Mouse (Mus musculus): ENCODE measurements around the gene Fmr1. TPM values are rescaled to one million over a fixed set of nuclear protein-coding genes. Genes with fewer than 3 reads are reported as not detected.

Gene Fmr1
- polyA plus RNA-seq, 1 experiment from 2014 or later, result 48.5 TPM

Other genes starting within 250 kb of the Fmr1 start
- 0.32 TPM in 1 of 2 replicates, not detected in the other for gene Fmr1nb, start 83.3 kb downstream of the Fmr1 start, polyA plus RNA-seq (2015; fragmentation: Nextera tagmentation; extraction: Ambion mirVana)
- 2.9 TPM in 2 replicates for gene Gm14698, start 142.6 kb downstream of the Fmr1 start, polyA plus RNA-seq (2015; fragmentation: Nextera tagmentation; extraction: Ambion mirVana)
- gene Gm6812, start 214.5 kb downstream of the Fmr1 start, polyA plus RNA-seq (2015; fragmentation: Nextera tagmentation; extraction: Ambion mirVana), result not detected in 2 replicates